Comparison of ENCODE assay signal across 8 mouse cellular contexts in genomic region chr5:8489471-8490110, GRCm38 (mm10).
DNase-seq lines count a peak whose midpoint lies in the region; ATAC-seq and TF ChIP-seq lines count a peak whose summit lies in the region.

No protein-coding gene starts in this region.

- H3K9ac ChIP-seq in CH12.LX (ENCODE audit: insufficient read depth, low read depth): no peak overlapping the region
- H3K9ac ChIP-seq in liver, embryonic 14.5 days (replicated peaks): no peak overlapping the region
- no peak overlapping the region for H3K9ac ChIP-seq in stomach, embryonic 14.5 days (replicated peaks; ENCODE audit: low read depth, low read length)

- in situ Hi-C loops in CH12.LX (cut with MboI; ENCODE audit: low pct_ligation_motif_present, low pct_unique_long_range_greater_than_20kb, low sequenced_read_pairs): loop anchor here (25.0 kb wide), 1 partner anchor 348 kb away; no protein-coding TSS in a partner anchor

- peak; percentile 18 for DNase-seq in adrenal gland, postnatal 14 days
- no peak for DNase-seq in adrenal gland, adult 8-10 months
- DNase-seq in CH12.LX (ENCODE audit: extremely low read depth): peak; percentile 43
- no peak for DNase-seq in forebrain, embryonic 10.5 days (ENCODE audit: extremely low spot score, low spot score)
- DNase-seq in liver, embryonic 14.5 days (ENCODE audit: low read depth in 3 of 3, low spot score in 3 of 3): no peak
- no peak for DNase-seq in adrenal gland, postnatal 36 days
- no peak for DNase-seq in layer of hippocampus, adult 9-10 months (ENCODE audit: low spot score)

- dilution Hi-C loops in CH12.LX (cut with MboI; ENCODE audit: extremely low pct_ligation_motif_present, extremely low pct_unique_long_range_greater_than_20kb, low sequenced_read_pairs): no loop called here

- no peak for TF ChIP-seq EP300 in CH12.LX (IDR thresholded peaks at IDR 0.05; ENCODE audit: low read length)
- TF ChIP-seq EP300 in liver, embryonic 14.5 days (IDR thresholded peaks at IDR 0.05; ENCODE audit: low read depth): no peak

- TF ChIP-seq CTCF in CH12.LX (conservative IDR thresholded peaks at IDR 0.05 in 1 of 2, IDR thresholded peaks at IDR 0.05 in 1 of 2; ENCODE audit: low read depth in 2 of 2, low read length in 2 of 2): peak in 1 of 2 experiments; percentile 73; a peak in 2 of 4 replicates
- TF ChIP-seq CTCF in liver, embryonic 14.5 days (IDR thresholded peaks at IDR 0.05; ENCODE audit: low read depth): peak; percentile 9; the same call in 1 of the 2 replicates

- H3K4me3 ChIP-seq in CH12.LX (replicated peaks in 1 of 3; ENCODE audit: low read depth in 2 of 3, low read length in 2 of 3, poor library complexity in 1 of 3): no peak overlapping the region
- no peak overlapping the region for H3K4me3 ChIP-seq in forebrain, embryonic 10.5 days
- H3K4me3 ChIP-seq in liver, embryonic 14.5 days (ENCODE audit: insufficient read depth in 1 of 2, low read depth in 2 of 2, low read length in 2 of 2): no peak overlapping the region
- H3K4me3 ChIP-seq in stomach, embryonic 14.5 days (ENCODE audit: low read depth, low read length): no peak overlapping the region

- H3K36me3 ChIP-seq in CH12.LX (replicated peaks in 1 of 2; ENCODE audit: control insufficient read depth in 1 of 2, insufficient read depth in 1 of 2, low read length in 1 of 2): no peaks in the 10 kb centered on the region
- 0 out of 2 replicates have a peak, but pooled peaks cover 2% of the 10 kb centered on the region for H3K36me3 ChIP-seq in forebrain, embryonic 10.5 days (replicated peaks)
- H3K36me3 ChIP-seq in liver, embryonic 14.5 days (replicated peaks; ENCODE audit: control insufficient read depth, insufficient read depth, low read depth): no peaks in the 10 kb centered on the region
- no peaks in the 10 kb centered on the region for H3K36me3 ChIP-seq in stomach, embryonic 14.5 days (ENCODE audit: control insufficient read depth, insufficient read depth, low read length)

- H3K4me2 ChIP-seq in CH12.LX (ENCODE audit: insufficient read depth, low read depth, poor library complexity, severe bottlenecking): no peak overlapping the region
- no peak overlapping the region for H3K4me2 ChIP-seq in liver, embryonic 14.5 days (ENCODE audit: low read depth)
- no peak overlapping the region for H3K4me2 ChIP-seq in stomach, embryonic 14.5 days (replicated peaks; ENCODE audit: low read depth, low read length)

- H3K27me3 ChIP-seq in CH12.LX (replicated peaks): no peaks in the 10 kb centered on the region
- no peaks in the 10 kb centered on the region for H3K27me3 ChIP-seq in forebrain, embryonic 10.5 days (ENCODE audit: poor library complexity, severe bottlenecking)
- H3K27me3 ChIP-seq in liver, embryonic 14.5 days (ENCODE audit: control insufficient read depth, insufficient read depth, low read length): no peaks in the 10 kb centered on the region
- H3K27me3 ChIP-seq in stomach, embryonic 14.5 days (ENCODE audit: control insufficient read depth, insufficient read depth, low read length): no peaks in the 10 kb centered on the region

- no peaks in the 10 kb centered on the region for H3K9me3 ChIP-seq in CH12.LX (replicated peaks; ENCODE audit: low read length)
- H3K9me3 ChIP-seq in forebrain, embryonic 10.5 days: peaks cover 8% of the 10 kb centered on the region; the same call in 1 of the 2 replicates
- H3K9me3 ChIP-seq in liver, embryonic 14.5 days (ENCODE audit: control insufficient read depth, low read length): no peaks in the 10 kb centered on the region
- H3K9me3 ChIP-seq in stomach, embryonic 14.5 days (ENCODE audit: control insufficient read depth, low read depth, low read length): no peaks in the 10 kb centered on the region

- no peaks in the 10 kb centered on the region for H3K79me2 ChIP-seq in CH12.LX (replicated peaks; ENCODE audit: control insufficient read depth, extremely low read depth, insufficient read depth, poor library complexity, severe bottlenecking)

- H3K27ac ChIP-seq in CH12.LX (ENCODE audit: insufficient read depth, low read depth): no peak overlapping the region
- 0 out of 2 replicates have a peak overlapping the region, but pooled peaks have one; percentile 84 for H3K27ac ChIP-seq in forebrain, embryonic 10.5 days
- H3K27ac ChIP-seq in liver, embryonic 14.5 days: no peak overlapping the region
- no peak overlapping the region for H3K27ac ChIP-seq in stomach, embryonic 14.5 days (ENCODE audit: low read length)

- no peak for TF ChIP-seq POLR2A in CH12.LX (IDR thresholded peaks at IDR 0.05; ENCODE audit: low read depth, low read length)

- no peaks in the 10 kb centered on the region; a peak in 1 of 4 replicates for H3K4me1 ChIP-seq in CH12.LX (ENCODE audit: control insufficient read depth in 1 of 2, insufficient read depth in 2 of 2)
- peaks cover 30% of the 10 kb centered on the region for H3K4me1 ChIP-seq in forebrain, embryonic 10.5 days
- H3K4me1 ChIP-seq in liver, embryonic 14.5 days (replicated peaks; ENCODE audit: control insufficient read depth in 2 of 2, insufficient read depth in 2 of 2, low read length in 1 of 2): no peaks in the 10 kb centered on the region
- no peaks in the 10 kb centered on the region for H3K4me1 ChIP-seq in stomach, embryonic 14.5 days (ENCODE audit: control insufficient read depth, insufficient read depth, low read length)

- peak; percentile 90 for TF ChIP-seq RAD21 in CH12.LX (IDR thresholded peaks at IDR 0.05; ENCODE audit: low read depth, low read length)

- no peak for ATAC-seq in liver, embryonic 14.5 days (ENCODE audit: insufficient read depth)
- ATAC-seq in stomach, embryonic 14.5 days (ENCODE audit: insufficient number of reproducible peaks, insufficient read depth, low FRiP score, low read depth): peak; percentile 63; the same call in 1 of the 2 replicates

- 55% methylated on average over 6 of the region's 6 CpGs for WGBS in forebrain, embryonic 10.5 days
- 35% methylated on average over 6 of the region's 6 CpGs for WGBS in liver, embryonic 14.5 days (ENCODE audit: insufficient replicate concordance)
- WGBS in stomach, embryonic 14.5 days: 37% methylated on average over 6 of the region's 6 CpGs

TF ChIP-seq in CH12.LX, 34 proteins besides CTCF, POLR2A, EP300 and RAD21:
- TF ChIP-seq ZKSCAN1 (IDR thresholded peaks at IDR 0.05; ENCODE audit: borderline replicate concordance, low read depth, low read length) (no peak), JUN (IDR thresholded peaks at IDR 0.05; ENCODE audit: insufficient read depth, low read depth, low read length) (no peak), SMC3 (IDR thresholded peaks at IDR 0.05; ENCODE audit: low read depth, low read length) (peak; percentile 63), E2F4 (IDR thresholded peaks at IDR 0.05; ENCODE audit: insufficient replicate concordance, low read depth, low read length) (no peak), ZC3H11A (IDR thresholded peaks at IDR 0.05; ENCODE audit: low read depth, low read length) (0 out of 2 replicates have a peak, but pooled peaks have one; percentile 22)

Comparison
In these comparisons a context has a peak if more than half of its experiments do, and no peak if none do; other contexts are left out.
1. DNase-seq: peak in adrenal gland, postnatal 14 days (single experiment) and CH12.LX (single experiment); none in adrenal gland, adult 8-10 months (single experiment), forebrain, embryonic 10.5 days (single experiment), liver, embryonic 14.5 days (0 of 3), adrenal gland, postnatal 36 days (0 of 2) and layer of hippocampus, adult 9-10 months (single experiment).